8 mouse cellular contexts compared by ENCODE assay signal in genomic region chr17:56325450-56326152, GRCm38 (mm10). TPM values are rescaled to one million over a fixed set of nuclear protein-coding genes. Genes with fewer than 3 reads are reported as not detected.
DNase-seq lines count a peak whose midpoint lies in the region; ATAC-seq and TF ChIP-seq lines count a peak whose summit lies in the region.

TSS of gene Kdm4b (plus strand) at chr17:56326062.

- H3K27ac ChIP-seq in embryonic facial prominence, embryonic 13.5 days, result peak within 1 kb of the TSS; percentile 95
- peak within 1 kb of the TSS; percentile 36 for H3K27ac ChIP-seq in kidney, adult 2 months (ENCODE audit: insufficient read depth, low read depth, low read length)
- H3K27ac ChIP-seq in limb, embryonic 12.5 days, result peak within 1 kb of the TSS; percentile 91
- peak within 1 kb of the TSS; percentile 98 for H3K27ac ChIP-seq in midbrain, embryonic 15.5 days
- peak within 1 kb of the TSS; percentile 78 for H3K27ac ChIP-seq in spleen, adult 2 months (ENCODE audit: insufficient read depth, low read length)

- peak within 1 kb of the TSS; percentile 92 for H3K4me3 ChIP-seq in embryonic facial prominence, embryonic 13.5 days
- H3K4me3 ChIP-seq in kidney, adult 2 months (ENCODE audit: insufficient read depth, low read depth, low read length), result peak within 1 kb of the TSS; percentile 78
- peak within 1 kb of the TSS; percentile 90 for H3K4me3 ChIP-seq in limb, embryonic 12.5 days (replicated peaks)
- peak within 1 kb of the TSS; percentile 81 for H3K4me3 ChIP-seq in midbrain, embryonic 15.5 days
- H3K4me3 ChIP-seq in spleen, adult 2 months (ENCODE audit: extremely low read depth, insufficient read depth, insufficient read length), result peak within 1 kb of the TSS; percentile 74

- peak; percentile 100 for ATAC-seq in embryonic facial prominence, embryonic 13.5 days (ENCODE audit: insufficient number of reproducible peaks, insufficient read depth, low FRiP score, low TSS enrichment, low read depth)
- peak; percentile 100 for ATAC-seq in limb, embryonic 12.5 days (ENCODE audit: insufficient number of reproducible peaks, insufficient read depth, low FRiP score, low TSS enrichment, low read depth)
- ATAC-seq in midbrain, embryonic 15.5 days (replicated peaks), result peak; percentile 100

- no peak for TF ChIP-seq POLR2A in kidney, adult 2 months (IDR thresholded peaks at IDR 0.05; ENCODE audit: low read depth, low read length)
- peak; percentile 68 for TF ChIP-seq POLR2A in spleen, adult 2 months (IDR thresholded peaks at IDR 0.05; ENCODE audit: low read depth, low read length)

- no peaks in the 10 kb centered on the region for H3K27me3 ChIP-seq in embryonic facial prominence, embryonic 13.5 days
- H3K27me3 ChIP-seq in kidney, adult 2 months (replicated peaks; ENCODE audit: control insufficient read depth, insufficient read depth, low read length), result no peaks in the 10 kb centered on the region
- no peaks in the 10 kb centered on the region for H3K27me3 ChIP-seq in limb, embryonic 12.5 days
- H3K27me3 ChIP-seq in midbrain, embryonic 15.5 days (replicated peaks), result no peaks in the 10 kb centered on the region
- no peaks in the 10 kb centered on the region for H3K27me3 ChIP-seq in spleen, adult 2 months (ENCODE audit: control insufficient read depth, insufficient read depth, low read length)

- WGBS in embryonic facial prominence, embryonic 13.5 days, result under 1% methylated on average over 53 of the region's 57 CpGs
- WGBS in kidney, adult 2 months, result under 1% methylated on average over 57 of the region's 57 CpGs
- WGBS in limb, embryonic 12.5 days, result under 1% methylated on average over 57 of the region's 57 CpGs
- WGBS in midbrain, embryonic 15.5 days, result under 1% methylated on average over 57 of the region's 57 CpGs
- under 1% methylated on average over 56 of the region's 57 CpGs for WGBS in spleen, adult 2 months

- H3K9ac ChIP-seq in embryonic facial prominence, embryonic 13.5 days, result peak within 1 kb of the TSS; percentile 94
- peak within 1 kb of the TSS; percentile 91 for H3K9ac ChIP-seq in limb, embryonic 12.5 days (replicated peaks)
- H3K9ac ChIP-seq in midbrain, embryonic 15.5 days, result peak within 1 kb of the TSS; percentile 91

- peaks cover 25% of the 10 kb centered on the region for H3K36me3 ChIP-seq in embryonic facial prominence, embryonic 13.5 days
- H3K36me3 ChIP-seq in kidney, adult 2 months (ENCODE audit: control insufficient read depth, insufficient read depth, low read length), result no peaks in the 10 kb centered on the region
- H3K36me3 ChIP-seq in limb, embryonic 12.5 days, result peaks cover 37% of the 10 kb centered on the region
- H3K36me3 ChIP-seq in midbrain, embryonic 15.5 days (replicated peaks), result no peaks in the 10 kb centered on the region
- no peaks in the 10 kb centered on the region; the same call in 1 of the 2 replicates for H3K36me3 ChIP-seq in spleen, adult 2 months (ENCODE audit: control insufficient read depth, insufficient read depth, low read length)

- peak; percentile 100 for DNase-seq in 3134 (ENCODE audit: extremely low read depth, insufficient read length, low spot score)
- DNase-seq in adrenal gland, postnatal 36 days, result peak; percentile 99
- peak; percentile 98 to 100 for DNase-seq in heart, adult 18-20 months
- peak; percentile 100 for DNase-seq in kidney, adult 2 months
- peak; percentile 98 to 99 for DNase-seq in spleen, adult 2 months (ENCODE audit: low read depth in 1 of 2, low spot score in 2 of 2)

- no peaks in the 10 kb centered on the region for H3K9me3 ChIP-seq in embryonic facial prominence, embryonic 13.5 days
- no peaks in the 10 kb centered on the region for H3K9me3 ChIP-seq in limb, embryonic 12.5 days
- H3K9me3 ChIP-seq in midbrain, embryonic 15.5 days, result no peaks in the 10 kb centered on the region

- TF ChIP-seq CTCF in kidney, adult 2 months (conservative IDR thresholded peaks at IDR 0.05; ENCODE audit: insufficient read depth, insufficient read length, low read depth, low read length), result no peak
- TF ChIP-seq CTCF in spleen, adult 2 months (IDR thresholded peaks at IDR 0.05; ENCODE audit: extremely low read depth, insufficient read depth, insufficient read length, insufficient replicate concordance), result no peak

- peaks cover 31% of the 10 kb centered on the region for H3K4me1 ChIP-seq in embryonic facial prominence, embryonic 13.5 days
- H3K4me1 ChIP-seq in kidney, adult 2 months (ENCODE audit: control insufficient read depth, insufficient read depth, low read length), result peaks cover 4% of the 10 kb centered on the region; the same call in 1 of the 2 replicates
- H3K4me1 ChIP-seq in limb, embryonic 12.5 days (replicated peaks), result peaks cover 27% of the 10 kb centered on the region
- peaks cover 37% of the 10 kb centered on the region for H3K4me1 ChIP-seq in midbrain, embryonic 15.5 days
- peaks cover 11% of the 10 kb centered on the region; the same call in 1 of the 2 replicates for H3K4me1 ChIP-seq in spleen, adult 2 months (ENCODE audit: control insufficient read depth, insufficient read depth, insufficient read length)

- H3K4me2 ChIP-seq in embryonic facial prominence, embryonic 13.5 days, result peak within 1 kb of the TSS; percentile 92
- H3K4me2 ChIP-seq in limb, embryonic 12.5 days, result peak within 1 kb of the TSS; percentile 81
- H3K4me2 ChIP-seq in midbrain, embryonic 15.5 days, result peak within 1 kb of the TSS; percentile 75

RNA-seq across cellular contexts. Expression of gene Kdm4b, which starts in this region (rescaled TPM):
- total RNA-seq in adrenal gland, postnatal 36 days (2021), result 10 to 100 TPM; 38.1 to 39.9 TPM
- polyA plus RNA-seq in embryonic facial prominence, embryonic 13.5 days (2015; fragmentation: Nextera tagmentation; extraction: Ambion mirVana), result 36.5 and 36.9 TPM in 2 replicates
- total RNA-seq in heart, adult 18-20 months (2021), result 10 to 100 TPM; 29.6 to 30.3 TPM
- 21.6 and 24.9 TPM in 2 replicates for polyA plus RNA-seq in kidney, adult 2 months (2012; rRNA removed)
- 53.1 and 54.3 TPM in 2 replicates for polyA plus RNA-seq in limb, embryonic 12.5 days (2016; fragmentation: Nextera tagmentation; extraction: Ambion mirVana)
- 86.3 and 86.6 TPM in 2 replicates for polyA plus RNA-seq in midbrain, embryonic 15.5 days (2015; fragmentation: Nextera tagmentation; extraction: Ambion mirVana)
- 37.1 and 46.7 TPM in 2 replicates for polyA plus RNA-seq in spleen, adult 2 months (2012; rRNA removed)

Comparison
In these comparisons a context has a peak if more than half of its experiments do, and no peak if none do; other contexts are left out.
1. Peak in every context shown above with its lines: DNase-seq, ATAC-seq, H3K4me3 ChIP-seq and H3K27ac ChIP-seq.
2. H3K27ac ChIP-seq: peak in every context shown above with its lines; median percentile 98 in midbrain, embryonic 15.5 days; 95 in embryonic facial prominence, embryonic 13.5 days; 91 in limb, embryonic 12.5 days; 78 in spleen, adult 2 months; 36 in kidney, adult 2 months.